Mouse (Mus musculus) liver, embryonic 12.5 days (tissue): ENCODE measurements around the gene Spata48. TPM values are rescaled to one million over a fixed set of nuclear protein-coding genes. Genes with fewer than 3 reads are reported as not detected.

ENCODE experiments used
- ATAC-seq: fragments of 200-750 bp; cut with Nextera tagmentation; 2 replicates; pipeline ENCODE4 v1.8.0; 2017; ENCODE audit warnings: moderate number of reproducible peaks, mild to moderate bottlenecking, moderate library complexity
- H3K27ac ChIP-seq: fragments of 300-500 bp; sonication (generic); 2 replicates; pipeline ENCODE4 v1.5.1; 2016; ENCODE audit warnings: mild to moderate bottlenecking
- H3K27me3 ChIP-seq: fragments of 300-500 bp; sonication (generic); replicated peaks from 2 replicates; pipeline ENCODE4 v1.6.1; 2016; ENCODE audit warnings: mild to moderate bottlenecking, moderate library complexity
- H3K36me3 ChIP-seq: fragments of 300-500 bp; sonication (generic); 2 replicates; pipeline ENCODE4 v1.6.1; 2016; ENCODE audit warnings: mild to moderate bottlenecking, moderate library complexity
- H3K4me1 ChIP-seq: fragments of 300-500 bp; sonication (generic); 2 replicates; pipeline ENCODE4 v1.6.1; 2016
- H3K4me2 ChIP-seq: fragments of 300-500 bp; sonication (generic); 2 replicates; pipeline ENCODE4 v1.6.1; 2016; ENCODE audit warnings: mild to moderate bottlenecking, moderate library complexity
- H3K4me3 ChIP-seq: fragments of 300-500 bp; sonication (generic); 2 replicates; pipeline ENCODE4 v1.5.1; 2016; ENCODE audit warnings: mild to moderate bottlenecking, moderate library complexity
- H3K9ac ChIP-seq: fragments of 300-500 bp; sonication (generic); 2 replicates; pipeline ENCODE4 v1.6.1; 2016; ENCODE audit warnings: mild to moderate bottlenecking, moderate library complexity
- H3K9me3 ChIP-seq: fragments of 300-500 bp; sonication (generic); replicated peaks from 2 replicates; pipeline ENCODE4 v1.6.1; 2016; ENCODE audit warnings: mild to moderate bottlenecking, moderate library complexity
- WGBS: fragments of 180-500 bp; shearing (Covaris S2); methylation state at CpG from one replicate; pipeline ENCODE4 v1.1.7; 2016; ENCODE audit not compliant: insufficient replicate concordance; 5-methylcytosine and 5-hydroxymethylcytosine counted together
- polyA plus RNA-seq: library from polyadenylated mRNA; unstranded; fragments of >200 nt; fragmentation: Nextera tagmentation; extraction: Ambion mirVana; gene quantifications from 2 replicates; pipeline ENCODE4 v1.2.1, GENCODE M21; 2016

Gene Spata48
- polyA plus RNA-seq, 1 experiment from 2014 or later = 0.25 TPM

DNA sequence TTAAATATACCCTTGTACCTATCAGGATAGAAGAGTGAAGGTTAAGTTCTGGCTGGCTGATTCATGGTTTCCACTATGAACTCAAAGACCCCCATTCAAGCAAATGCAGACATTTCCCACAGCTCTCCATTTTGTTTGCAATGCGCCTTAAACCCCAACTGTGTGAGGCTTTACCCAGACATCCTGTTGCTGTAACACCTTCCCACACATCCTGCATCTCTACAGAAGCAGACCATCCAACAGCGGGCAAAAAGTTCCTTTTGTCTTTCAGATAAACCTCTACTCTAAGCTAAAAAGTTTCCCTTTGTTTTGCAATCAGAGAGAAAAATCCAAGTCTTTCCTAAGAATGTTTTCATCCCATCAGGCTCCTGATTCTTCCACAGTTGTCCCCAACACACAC is 50.2 kb downstream of the Spata48 start:
- Histone ChIP-seq H3K27ac (no peak overlapping the region), H3K27me3 (no peaks in the 10 kb centered on the region), H3K36me3 (no peaks in the 10 kb centered on the region), H3K4me2 (no peak overlapping the region), H3K9ac (no peak overlapping the region), H3K4me3 (no peak overlapping the region), H3K9me3 (no peaks in the 10 kb centered on the region), H3K4me1 (0 out of 2 replicates have a peak, but pooled peaks cover 9% of the 10 kb centered on the region)
- WGBS = 53% methylated on average over 2 of the region's 2 CpGs
- ATAC-seq = no peak

DNA sequence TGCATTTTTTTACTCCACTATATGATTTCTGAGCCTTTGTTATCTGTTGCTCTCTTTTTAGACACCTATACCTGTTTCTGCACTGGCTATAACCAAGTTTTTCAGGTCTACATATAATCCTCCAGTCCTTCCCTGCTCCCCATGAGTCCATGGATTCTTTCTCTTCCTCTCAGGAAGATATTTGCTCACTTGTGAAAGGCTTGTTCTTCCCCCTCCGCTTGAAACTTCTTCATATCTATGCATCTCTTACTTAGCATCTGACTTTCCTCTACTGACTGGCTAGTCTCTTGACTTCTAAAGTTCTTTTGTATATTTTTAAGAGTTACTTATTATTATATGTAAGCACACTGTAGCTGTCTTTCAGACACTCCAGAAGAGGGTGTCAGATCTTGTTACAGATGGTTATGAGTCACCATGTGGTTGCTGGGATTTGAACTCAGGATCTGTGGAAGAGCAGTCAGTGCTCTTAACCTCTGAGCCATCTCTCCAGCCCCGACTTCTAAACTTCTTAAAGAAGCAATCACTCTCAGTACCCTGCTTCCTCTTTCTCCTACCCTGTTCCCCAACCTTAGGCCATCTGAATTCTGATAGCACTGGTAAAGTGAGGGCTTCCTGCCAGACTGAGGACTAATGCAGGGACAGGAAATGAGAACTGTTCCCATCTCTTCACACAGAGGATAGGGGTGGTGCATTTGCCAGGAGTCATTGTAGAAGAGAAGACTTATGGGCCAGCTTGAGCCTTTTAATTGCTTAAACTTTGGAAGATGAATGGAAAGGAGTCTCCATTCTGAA is 51.3 kb downstream of the Spata48 start:
- no peaks in the 10 kb centered on the region for H3K36me3 ChIP-seq
- no peak overlapping the region for H3K27ac ChIP-seq
- no peak for ATAC-seq
- H3K4me3 ChIP-seq = no peak overlapping the region
- H3K4me1 ChIP-seq = peaks cover 13% of the 10 kb centered on the region
- H3K27me3 ChIP-seq = no peaks in the 10 kb centered on the region
- WGBS = 23% methylated on average over 2 of the region's 2 CpGs
- H3K9ac ChIP-seq = no peak overlapping the region
- no peaks in the 10 kb centered on the region for H3K9me3 ChIP-seq
- no peak overlapping the region for H3K4me2 ChIP-seq

DNA sequence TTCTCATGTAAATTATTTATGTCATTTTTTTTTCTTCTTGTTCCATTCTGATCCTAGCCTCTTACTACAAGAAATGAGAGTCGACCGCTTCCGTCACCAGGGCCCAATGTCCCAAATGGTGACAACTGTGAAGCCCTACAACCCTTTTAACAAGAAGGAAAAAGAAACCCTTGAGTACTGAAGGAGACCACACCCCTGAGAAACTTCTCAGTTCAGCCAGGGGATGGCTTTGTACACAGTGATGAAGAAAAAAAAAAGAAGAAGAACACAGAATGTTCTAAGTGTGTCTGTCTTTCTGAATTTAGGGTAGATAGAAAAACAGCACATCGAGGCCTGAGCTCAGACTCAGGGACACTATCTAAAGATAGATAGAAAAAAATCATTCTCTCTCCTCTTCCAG is 53.0 kb downstream of the Spata48 start:
- H3K4me2 ChIP-seq = no peak overlapping the region
- no peak overlapping the region for H3K4me3 ChIP-seq
- H3K27me3 ChIP-seq = no peaks in the 10 kb centered on the region
- H3K27ac ChIP-seq = no peak overlapping the region
- peaks cover 20% of the 10 kb centered on the region for H3K4me1 ChIP-seq
- no peaks in the 10 kb centered on the region for H3K9me3 ChIP-seq
- H3K9ac ChIP-seq = no peak overlapping the region
- H3K36me3 ChIP-seq = no peaks in the 10 kb centered on the region
- 80% methylated on average over 4 of the region's 4 CpGs for WGBS
- ATAC-seq = no peak

DNA sequence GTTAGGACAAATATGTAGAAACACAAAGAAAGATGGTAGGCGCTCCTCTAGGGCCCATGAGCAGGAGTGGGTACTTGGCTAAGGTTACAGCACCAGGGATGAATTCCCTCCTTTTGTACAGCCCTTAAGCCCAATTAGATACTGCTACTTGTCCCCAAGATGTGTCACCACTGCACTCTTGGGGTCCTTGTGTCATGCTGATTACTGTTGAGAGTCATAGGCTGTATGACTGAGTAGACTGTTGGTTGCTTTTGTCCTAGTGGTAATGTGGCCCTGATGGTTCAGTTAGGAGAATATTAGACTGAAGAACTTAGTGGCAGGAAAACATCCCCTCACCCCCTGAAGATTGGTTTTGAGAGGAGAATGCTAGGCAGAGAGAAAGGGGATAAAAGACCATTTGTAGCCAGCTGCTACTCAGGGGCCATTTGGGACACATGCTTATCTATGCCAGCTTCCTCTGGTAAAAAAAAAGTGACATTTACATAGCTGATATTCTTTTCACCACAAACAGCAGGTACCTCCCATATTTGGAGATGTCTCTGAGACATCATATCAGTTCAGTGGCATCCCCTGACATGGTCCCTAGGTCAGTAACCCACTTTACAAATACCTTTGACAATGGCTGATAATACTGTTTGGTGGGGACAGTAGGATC is 56.0 kb downstream of the Spata48 start:
- H3K4me2 ChIP-seq = no peak overlapping the region
- H3K9ac ChIP-seq = no peak overlapping the region
- H3K4me3 ChIP-seq = no peak overlapping the region
- H3K4me1 ChIP-seq = peaks cover 48% of the 10 kb centered on the region
- peak; percentile 71 for ATAC-seq
- no peaks in the 10 kb centered on the region for H3K9me3 ChIP-seq
- H3K27ac ChIP-seq = peak overlapping the region; percentile 68
- 93% methylated on average over 1 of the region's 1 CpGs for WGBS
- H3K27me3 ChIP-seq = no peaks in the 10 kb centered on the region
- no peaks in the 10 kb centered on the region for H3K36me3 ChIP-seq

DNA sequence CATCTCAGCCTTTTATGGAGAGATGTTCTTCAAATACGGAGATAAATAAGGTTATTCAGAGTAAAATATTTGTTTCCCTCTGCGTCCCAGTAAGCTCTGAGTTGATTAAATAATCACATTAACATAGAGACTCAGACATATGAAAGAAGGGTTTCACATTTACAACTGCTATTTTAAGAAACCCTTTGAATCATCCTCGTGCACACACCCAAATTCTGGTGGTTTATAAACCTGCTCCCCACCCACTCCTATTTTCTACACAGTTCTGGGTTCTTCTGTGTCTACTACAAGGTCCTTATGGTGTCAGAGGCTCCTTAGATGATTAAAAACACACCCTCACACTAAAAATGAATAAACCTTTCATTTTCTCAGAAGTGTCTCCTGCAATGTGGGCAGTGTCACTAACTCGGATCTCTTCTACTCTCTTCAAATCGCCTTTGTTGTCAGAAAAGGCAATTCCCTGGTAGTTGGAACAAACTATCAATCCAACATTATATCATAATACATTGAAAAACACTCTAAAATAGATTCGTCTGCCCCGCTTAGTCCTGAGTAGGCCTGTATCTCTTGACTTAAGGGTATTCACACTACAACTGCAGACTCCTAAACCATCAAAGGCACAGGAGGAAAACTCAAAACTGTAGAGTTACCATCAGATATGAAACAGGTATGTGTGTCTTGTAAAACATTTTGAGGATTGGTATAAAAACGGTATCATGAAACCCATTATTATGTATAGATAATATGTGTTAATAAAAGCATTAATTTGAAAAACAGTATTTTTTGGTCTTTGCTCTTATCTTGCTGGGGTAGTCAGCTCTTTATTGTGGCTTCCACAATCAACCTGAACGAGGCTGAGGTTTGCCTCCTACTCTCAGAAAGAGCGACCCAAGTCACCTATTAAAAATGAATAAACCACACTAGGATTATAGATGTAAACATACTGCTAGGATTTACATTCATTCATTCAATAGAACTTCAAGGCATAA is 57.7 kb downstream of the Spata48 start:
- Histone ChIP-seq H3K27ac (no peak overlapping the region), H3K9me3 (no peaks in the 10 kb centered on the region), H3K4me3 (no peak overlapping the region), H3K4me1 (peaks cover 53% of the 10 kb centered on the region), H3K36me3 (no peaks in the 10 kb centered on the region), H3K27me3 (no peaks in the 10 kb centered on the region), H3K9ac (no peak overlapping the region), H3K4me2 (no peak overlapping the region)
- no peak for ATAC-seq
- 60% methylated on average over 10 of the region's 10 CpGs for WGBS

DNA sequence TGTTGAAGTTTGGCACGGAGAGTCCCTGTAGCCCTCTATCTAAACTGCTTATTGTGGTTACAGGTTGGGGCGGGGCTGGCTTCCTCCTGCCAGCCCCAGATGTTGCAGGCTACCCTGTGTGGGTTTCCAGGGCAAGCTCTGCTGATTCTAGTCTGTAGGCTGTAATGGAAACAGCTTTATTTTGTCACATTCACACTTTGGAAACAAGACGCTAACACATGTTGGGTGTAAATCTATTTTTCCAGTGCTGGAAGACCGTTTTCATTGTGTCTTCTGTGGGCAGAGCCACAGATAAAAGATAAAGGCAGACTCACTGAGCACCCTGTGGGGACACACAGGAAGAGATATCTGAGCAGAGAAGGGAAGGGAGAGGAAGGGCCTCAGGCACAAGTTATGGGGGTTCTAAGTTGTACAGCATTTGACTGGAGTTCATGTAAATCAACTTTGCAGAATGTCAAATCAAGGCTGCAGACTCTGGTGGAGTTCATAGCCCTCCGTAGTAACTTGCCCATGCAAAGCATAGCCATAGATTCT is 60.1 kb downstream of the Spata48 start:
- H3K9ac ChIP-seq = no peak overlapping the region
- ATAC-seq = peak; percentile 83
- H3K9me3 ChIP-seq = no peaks in the 10 kb centered on the region
- WGBS = 20% methylated on average over 5 of the region's 5 CpGs
- H3K4me1 ChIP-seq = peaks cover 53% of the 10 kb centered on the region
- peak overlapping the region; percentile 48 for H3K4me2 ChIP-seq
- peak overlapping the region; percentile 30 for H3K27ac ChIP-seq
- no peaks in the 10 kb centered on the region for H3K27me3 ChIP-seq
- no peak overlapping the region; the same call in 1 of the 2 replicates for H3K4me3 ChIP-seq
- no peaks in the 10 kb centered on the region for H3K36me3 ChIP-seq

DNA sequence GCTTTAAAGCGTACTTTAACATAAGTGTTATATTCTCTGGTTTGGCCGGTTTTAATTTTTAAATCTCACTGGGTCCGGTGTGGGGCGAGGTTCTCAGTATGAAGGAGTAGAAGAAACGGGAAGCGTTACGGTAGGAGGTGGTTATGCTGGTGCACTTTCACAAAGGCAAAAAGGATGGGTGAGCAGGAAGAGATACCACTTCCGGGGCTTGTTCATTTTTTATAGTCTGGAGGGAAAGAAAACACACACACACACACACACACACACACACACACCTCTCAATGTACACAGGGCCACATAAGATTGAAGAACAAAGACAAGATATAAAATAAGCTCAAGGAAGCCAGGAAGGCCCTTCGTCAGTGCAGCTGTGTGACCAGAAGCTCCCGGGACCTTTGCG is 66.9 kb downstream of the Spata48 start:
- H3K27ac ChIP-seq = no peak overlapping the region
- no peaks in the 10 kb centered on the region for H3K27me3 ChIP-seq
- H3K36me3 ChIP-seq = no peaks in the 10 kb centered on the region
- 38% methylated on average over 11 of the region's 11 CpGs for WGBS
- peak overlapping the region; percentile 29 for H3K4me2 ChIP-seq
- no peaks in the 10 kb centered on the region for H3K9me3 ChIP-seq
- H3K4me1 ChIP-seq = peaks cover 18% of the 10 kb centered on the region
- H3K4me3 ChIP-seq = no peak overlapping the region
- no peak for ATAC-seq
- no peak overlapping the region for H3K9ac ChIP-seq

DNA sequence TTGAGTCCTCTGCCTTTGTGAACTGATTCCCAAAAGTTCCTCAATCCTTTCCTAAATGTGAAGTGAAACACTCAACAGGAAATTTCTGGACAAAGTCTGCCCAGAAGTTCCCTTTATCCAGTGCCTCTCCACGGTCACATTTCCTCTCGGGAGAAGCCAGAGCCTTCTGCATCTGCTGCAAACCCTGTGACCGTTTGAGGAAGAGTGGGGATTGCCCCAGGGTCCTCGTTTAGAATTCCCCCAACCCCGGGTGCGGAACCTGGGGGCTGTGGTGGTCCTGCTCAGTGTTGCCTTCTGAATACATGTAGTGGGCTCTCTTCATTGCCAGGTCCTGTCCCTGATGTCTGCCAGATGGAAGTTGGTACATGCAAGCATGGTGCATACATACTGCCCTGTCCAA is 67.3 kb downstream of the Spata48 start:
- Histone ChIP-seq H3K9ac (no peak overlapping the region), H3K9me3 (no peaks in the 10 kb centered on the region), H3K27ac (no peak overlapping the region), H3K4me1 (peaks cover 18% of the 10 kb centered on the region), H3K36me3 (no peaks in the 10 kb centered on the region), H3K4me2 (peak overlapping the region; percentile 29; the same call in 1 of the 2 replicates), H3K4me3 (no peak overlapping the region), H3K27me3 (no peaks in the 10 kb centered on the region)
- ATAC-seq = no peak
- 36% methylated on average over 6 of the region's 6 CpGs for WGBS

DNA sequence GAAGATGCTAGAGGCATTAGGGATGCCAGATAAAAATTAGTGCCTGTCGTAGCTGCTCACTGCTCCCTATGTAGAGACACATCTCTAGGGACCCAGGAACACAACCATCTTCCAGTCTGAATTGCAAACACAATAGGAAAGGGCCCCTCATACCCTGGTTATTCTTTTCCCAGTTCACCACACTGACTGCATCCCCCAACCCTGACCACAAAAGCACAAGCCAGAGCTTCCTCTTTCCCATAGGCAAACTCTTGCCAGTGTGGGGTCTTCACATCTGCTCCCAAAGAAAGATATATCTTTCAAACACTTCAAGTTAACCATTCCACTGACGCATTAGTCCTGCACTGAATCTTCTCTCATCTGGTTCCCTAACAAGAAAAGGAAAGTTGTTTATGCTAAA is 68.2 kb downstream of the Spata48 start:
- no peak for ATAC-seq

DNA sequence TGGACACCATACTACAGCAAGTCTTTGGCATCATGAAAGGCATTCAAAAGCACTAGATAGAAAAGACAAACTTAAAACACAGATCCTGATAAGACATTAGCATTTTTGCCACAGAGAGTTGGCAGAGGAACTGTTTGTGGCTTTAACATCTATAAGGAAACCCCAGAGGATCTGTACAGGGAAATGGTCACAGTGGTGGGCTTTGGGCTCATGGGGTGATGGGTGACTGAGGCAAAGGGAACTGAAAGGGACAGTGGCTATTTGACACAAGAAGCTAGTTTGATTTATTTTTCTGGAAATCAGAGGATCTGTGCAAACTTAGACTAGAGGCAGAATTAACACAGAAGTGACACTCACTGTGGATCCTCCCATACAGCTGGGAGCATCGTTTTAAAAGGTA is 74.4 kb downstream of the Spata48 start:
- Histone ChIP-seq H3K27me3 (no peaks in the 10 kb centered on the region), H3K36me3 (no peaks in the 10 kb centered on the region), H3K27ac (no peak overlapping the region), H3K4me3 (no peak overlapping the region), H3K9me3 (no peaks in the 10 kb centered on the region), H3K9ac (no peak overlapping the region), H3K4me1 (peaks cover 7% of the 10 kb centered on the region; the same call in 1 of the 2 replicates), H3K4me2 (no peak overlapping the region)
- ATAC-seq = no peak
- 58% methylated on average over 1 of the region's 1 CpGs for WGBS

More for the DNA sequence above, 68.2 kb downstream of the Spata48 start:
- Histone ChIP-seq H3K4me3 (no peak overlapping the region), H3K36me3 (no peaks in the 10 kb centered on the region), H3K4me2 (no peak overlapping the region), H3K9ac (no peak overlapping the region), H3K9me3 (no peaks in the 10 kb centered on the region), H3K4me1 (peaks cover 18% of the 10 kb centered on the region), H3K27ac (no peak overlapping the region), H3K27me3 (no peaks in the 10 kb centered on the region)
- WGBS = 34% methylated on average over 2 of the region's 2 CpGs

DNA sequence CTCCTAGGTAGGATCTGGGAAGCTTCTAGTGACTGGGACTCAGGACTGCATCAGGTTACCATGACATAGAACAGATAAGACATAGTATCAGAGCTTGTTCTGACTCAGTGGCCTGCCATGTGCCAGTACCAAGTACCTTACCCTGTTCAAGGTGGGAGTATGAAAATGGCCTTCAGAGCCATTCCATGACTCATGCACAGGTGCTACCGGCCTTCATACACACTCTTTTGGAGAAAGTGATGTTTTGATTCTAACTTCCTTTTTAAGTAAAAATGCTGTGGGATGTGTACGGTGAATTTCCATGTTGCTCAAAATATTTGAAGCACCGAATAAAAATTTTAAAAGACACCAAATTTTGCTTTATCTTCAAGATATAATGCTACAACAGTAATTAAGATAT is 84.1 kb downstream of the Spata48 start:
- Histone ChIP-seq H3K27me3 (no peaks in the 10 kb centered on the region), H3K4me1 (no peaks in the 10 kb centered on the region), H3K4me2 (no peak overlapping the region), H3K36me3 (no peaks in the 10 kb centered on the region), H3K9ac (no peak overlapping the region), H3K27ac (no peak overlapping the region), H3K4me3 (no peak overlapping the region), H3K9me3 (no peaks in the 10 kb centered on the region)
- WGBS = 76% methylated on average over 3 of the region's 3 CpGs
- ATAC-seq = no peak
